Mouse (Mus musculus) limb, embryonic 15.5 days (tissue): ENCODE data around the gene Azgp1. TPM values are rescaled to one million over a fixed set of nuclear protein-coding genes. Genes with fewer than 3 reads are reported as not detected.
"Not testable (repeated sequence)": the region's sequence is repeated elsewhere in the genome, so short reads cannot be mapped to it uniquely, and the experiment has no call there.

ENCODE experiments used
- ATAC-seq: fragments of 200-750 bp; cut with Nextera tagmentation; 2 replicates; pipeline ENCODE4 v1.8.0; 2017; ENCODE audit warnings: low read depth, moderate TSS enrichment; ENCODE audit not compliant: insufficient number of reproducible peaks, low FRiP score, low TSS enrichment
- H3K27ac ChIP-seq: fragments of 300-500 bp; sonication (generic); 2 replicates; pipeline ENCODE4 v1.5.1; 2015; ENCODE audit warnings: moderate library complexity, mild to moderate bottlenecking, inconsistent platforms
- H3K27me3 ChIP-seq: fragments of 300-500 bp; sonication (generic); 2 replicates; pipeline ENCODE4 v1.6.1; 2015; ENCODE audit warnings: inconsistent platforms
- H3K36me3 ChIP-seq: fragments of 300-500 bp; sonication (generic); 2 replicates; pipeline ENCODE4 v1.6.1; 2015; ENCODE audit warnings: inconsistent platforms
- H3K4me1 ChIP-seq: fragments of 300-500 bp; sonication (generic); 2 replicates; pipeline ENCODE4 v1.6.1; 2015; ENCODE audit warnings: inconsistent platforms
- H3K4me2 ChIP-seq: fragments of 300-500 bp; sonication (generic); 2 replicates; pipeline ENCODE4 v1.6.1; 2015; ENCODE audit warnings: mild to moderate bottlenecking, inconsistent platforms
- H3K4me3 ChIP-seq: fragments of 300-500 bp; sonication (generic); 2 replicates; pipeline ENCODE4 v1.5.1; 2015; ENCODE audit warnings: mild to moderate bottlenecking, inconsistent platforms
- H3K9ac ChIP-seq: fragments of 300-500 bp; sonication (generic); 2 replicates; pipeline ENCODE4 v1.6.1; 2015; ENCODE audit warnings: inconsistent platforms
- H3K9me3 ChIP-seq: fragments of 300-500 bp; sonication (generic); 2 replicates; pipeline ENCODE4 v1.6.1; 2016; ENCODE audit warnings: inconsistent platforms
- WGBS: fragments of 180-500 bp; shearing (Covaris S2); methylation state at CpG from one replicate; pipeline ENCODE4 v1.1.7; 2015; 5-methylcytosine and 5-hydroxymethylcytosine counted together
- polyA plus RNA-seq: library from polyadenylated mRNA; unstranded; fragments of >200 nt; fragmentation: Nextera tagmentation; extraction: Ambion mirVana; gene quantifications from 2 replicates; pipeline ENCODE4 v1.2.1, GENCODE M21; 2015

Gene Azgp1
- polyA plus RNA-seq: not detected in 2 replicates

GRCm38 (mm10) chr5:137981300-137981699 lies at the start of gene Azgp1:
Gene Azgp1, plus strand, starts transcription at chr5:137981520.
- WGBS: 46% methylated on average over 4 of the region's 4 CpGs
- no peak within 1 kb of the TSS for H3K9ac ChIP-seq
- H3K27me3 ChIP-seq: no peaks in the 10 kb centered on the region
- H3K9me3 ChIP-seq: no peaks in the 10 kb centered on the region
- H3K4me1 ChIP-seq: 0 out of 2 replicates have a peak, but pooled peaks cover 3% of the 10 kb centered on the region
- no peak within 1 kb of the TSS for H3K4me2 ChIP-seq
- no peak for ATAC-seq
- no peak within 1 kb of the TSS for H3K4me3 ChIP-seq
- no peak within 1 kb of the TSS for H3K27ac ChIP-seq
- H3K36me3 ChIP-seq: no peaks in the 10 kb centered on the region

GRCm38 (mm10) chr5:137933934-137934333 lies 47.4 kb upstream of the Azgp1 start:
- H3K4me3 ChIP-seq, H3K36me3 ChIP-seq, H3K4me1 ChIP-seq, H3K27me3 ChIP-seq, H3K4me2 ChIP-seq, H3K9ac ChIP-seq, H3K9me3 ChIP-seq, H3K27ac ChIP-seq, ATAC-seq: not testable (repeated sequence)
- 80% methylated on average over 2 of the region's 2 CpGs for WGBS

DNA sequence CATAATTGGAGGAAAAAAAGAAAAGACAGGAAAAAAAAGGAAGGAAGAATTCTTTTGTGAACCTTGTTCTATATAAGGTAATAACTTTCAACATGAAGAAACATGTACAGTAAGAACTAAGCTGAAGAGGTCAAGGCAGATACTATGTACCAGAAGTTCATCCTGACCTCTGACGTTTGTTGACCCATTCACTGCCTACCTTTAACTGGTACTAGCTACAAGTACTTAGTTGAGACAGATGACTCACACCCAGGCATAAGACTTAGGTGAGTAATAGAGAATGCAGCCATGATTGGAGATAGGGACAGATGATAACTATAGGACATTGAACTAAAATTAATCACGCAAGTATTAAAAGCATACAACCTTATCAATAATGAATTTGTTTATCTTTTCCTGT lies 44.8 kb upstream of the Azgp1 start:
- no peaks in the 10 kb centered on the region for H3K27me3 ChIP-seq
- H3K4me2 ChIP-seq: no peak overlapping the region
- WGBS: 81% methylated on average over 2 of the region's 2 CpGs
- H3K4me1 ChIP-seq: no peaks in the 10 kb centered on the region
- ATAC-seq: no peak
- no peak overlapping the region for H3K4me3 ChIP-seq
- H3K9me3 ChIP-seq: no peaks in the 10 kb centered on the region
- H3K9ac ChIP-seq: no peak overlapping the region
- no peak overlapping the region for H3K27ac ChIP-seq
- H3K36me3 ChIP-seq: no peaks in the 10 kb centered on the region

DNA sequence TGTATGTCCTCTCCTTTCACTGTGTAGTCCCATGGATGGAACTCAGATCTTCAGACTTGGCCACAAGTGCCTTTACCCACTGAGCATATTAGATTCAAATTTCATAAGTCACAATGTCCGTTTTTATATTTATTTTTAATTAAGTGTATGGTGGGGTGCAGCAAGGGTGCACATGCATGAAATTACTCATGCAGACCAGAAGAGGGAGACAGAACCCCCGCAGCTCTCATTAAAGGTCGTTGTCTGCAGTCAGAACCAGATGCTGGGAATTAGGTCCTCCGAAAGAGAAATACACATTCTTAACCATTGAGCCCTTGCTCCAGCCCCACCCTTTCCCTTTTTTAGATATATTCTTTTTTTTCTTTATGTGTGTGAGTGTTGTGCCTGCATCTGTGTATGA lies 44.1 kb upstream of the Azgp1 start:
- Histone ChIP-seq H3K27ac (no peak overlapping the region), H3K9ac (no peak overlapping the region), H3K4me2 (no peak overlapping the region), H3K4me3 (no peak overlapping the region), H3K9me3 (no peaks in the 10 kb centered on the region), H3K36me3 (no peaks in the 10 kb centered on the region), H3K27me3 (no peaks in the 10 kb centered on the region), H3K4me1 (no peaks in the 10 kb centered on the region)
- no peak for ATAC-seq
- WGBS: 60% methylated on average over 4 of the region's 4 CpGs

DNA sequence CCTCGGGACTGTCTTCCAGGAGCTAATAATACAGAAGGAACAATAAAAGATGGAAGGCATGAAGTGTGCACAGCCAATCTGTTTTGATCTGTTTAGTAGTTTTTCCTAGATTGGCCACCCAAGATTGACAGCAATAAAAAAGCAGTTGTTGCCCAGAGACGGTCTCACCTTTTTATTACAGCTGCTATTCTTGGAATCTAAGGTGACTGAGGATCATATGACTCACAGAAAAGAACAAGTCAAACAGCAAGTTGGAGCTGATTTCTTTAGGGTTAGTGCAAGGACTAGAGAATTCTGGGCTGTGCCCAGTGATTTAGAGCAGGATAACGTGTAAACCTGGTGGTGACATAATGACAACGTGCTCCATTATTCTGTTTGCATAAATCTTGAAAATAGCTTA lies 40.4 kb upstream of the Azgp1 start:
- no peak overlapping the region for H3K9ac ChIP-seq
- no peaks in the 10 kb centered on the region for H3K27me3 ChIP-seq
- H3K9me3 ChIP-seq: no peaks in the 10 kb centered on the region
- no peak overlapping the region for H3K4me3 ChIP-seq
- H3K4me2 ChIP-seq: no peak overlapping the region
- ATAC-seq: no peak
- no peaks in the 10 kb centered on the region for H3K36me3 ChIP-seq
- H3K27ac ChIP-seq: no peak overlapping the region
- H3K4me1 ChIP-seq: no peaks in the 10 kb centered on the region
- WGBS: 51% methylated on average over 4 of the region's 4 CpGs

DNA sequence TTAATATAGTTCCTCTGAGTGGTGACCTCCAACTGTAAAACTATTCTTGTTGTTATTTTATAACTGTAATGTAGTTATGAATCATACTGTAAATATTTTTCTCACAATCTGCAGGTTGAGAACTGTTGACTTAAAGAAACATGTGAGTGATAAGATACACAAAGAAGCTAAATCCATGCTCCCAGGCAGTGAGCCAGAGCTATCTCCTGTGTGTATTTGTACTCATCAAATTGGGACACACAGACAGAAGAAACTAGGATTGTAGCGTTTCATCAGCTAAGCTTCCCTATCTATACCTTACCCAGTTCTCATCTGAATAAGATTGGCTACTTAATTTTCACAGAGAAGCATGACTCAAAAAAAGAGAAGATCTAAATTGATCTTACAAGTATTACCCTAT lies 38.2 kb upstream of the Azgp1 start:
- H3K27ac ChIP-seq: no peak overlapping the region
- no peak for ATAC-seq
- no peaks in the 10 kb centered on the region for H3K9me3 ChIP-seq
- H3K4me3 ChIP-seq: no peak overlapping the region
- H3K36me3 ChIP-seq: no peaks in the 10 kb centered on the region
- no peak overlapping the region for H3K9ac ChIP-seq
- no peaks in the 10 kb centered on the region for H3K4me1 ChIP-seq
- H3K27me3 ChIP-seq: no peaks in the 10 kb centered on the region
- H3K4me2 ChIP-seq: no peak overlapping the region
- 81% methylated on average over 1 of the region's 1 CpGs for WGBS

GRCm38 (mm10) chr5:137947303-137947702 lies 34.0 kb upstream of the Azgp1 start:
- H3K9ac ChIP-seq: no peak overlapping the region
- no peaks in the 10 kb centered on the region for H3K36me3 ChIP-seq
- no peaks in the 10 kb centered on the region for H3K27me3 ChIP-seq
- no peak overlapping the region for H3K4me3 ChIP-seq
- H3K4me2 ChIP-seq: no peak overlapping the region
- H3K27ac ChIP-seq: no peak overlapping the region
- no peaks in the 10 kb centered on the region for H3K4me1 ChIP-seq
- no peaks in the 10 kb centered on the region for H3K9me3 ChIP-seq
- no peak for ATAC-seq

DNA sequence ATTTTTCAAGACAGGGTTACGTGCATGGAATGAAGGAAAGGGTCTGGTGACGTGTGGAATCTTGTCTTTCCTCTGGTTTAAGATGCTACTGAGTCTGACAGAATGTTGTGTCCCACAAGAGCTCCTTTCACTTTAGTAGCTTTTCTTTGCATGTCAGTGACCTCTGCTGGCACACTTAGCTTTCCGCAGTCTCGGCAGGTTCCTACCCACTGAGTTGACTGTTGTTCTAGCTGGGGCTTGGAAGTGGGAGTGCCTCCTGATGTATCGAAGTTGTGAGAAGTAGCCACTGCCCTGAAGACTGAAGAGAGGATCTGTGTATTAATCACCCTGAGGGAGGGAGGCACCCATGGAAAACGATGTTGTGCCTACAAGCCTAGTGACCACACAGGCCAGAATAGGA lies 30.1 kb upstream of the Azgp1 start:
- WGBS: 39% methylated on average over 6 of the region's 6 CpGs

DNA sequence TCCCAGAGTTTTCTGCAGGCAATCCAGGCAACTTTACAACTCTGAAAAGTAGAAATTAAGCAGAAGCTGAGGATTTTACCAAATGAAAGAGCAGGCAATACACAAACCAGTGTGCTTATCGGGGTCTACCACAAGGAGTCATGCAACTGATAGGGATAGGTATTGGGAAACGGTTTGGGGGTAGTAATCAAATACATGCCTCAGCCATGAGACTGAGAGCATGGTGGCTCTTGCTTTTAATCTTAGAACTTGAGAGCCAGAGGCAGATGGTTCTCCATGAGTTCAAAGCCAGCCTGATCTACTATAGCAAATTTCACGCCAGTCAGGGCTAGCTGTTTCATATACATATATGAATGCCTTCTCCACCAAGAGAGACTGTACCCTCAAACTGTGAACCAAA lies 24.9 kb upstream of the Azgp1 start:
- H3K4me1 ChIP-seq: no peaks in the 10 kb centered on the region
- 82% methylated on average over 3 of the region's 3 CpGs for WGBS
- H3K27me3 ChIP-seq: no peaks in the 10 kb centered on the region
- H3K4me3 ChIP-seq: no peak overlapping the region
- H3K36me3 ChIP-seq: no peaks in the 10 kb centered on the region
- no peak for ATAC-seq
- H3K4me2 ChIP-seq: no peak overlapping the region
- no peaks in the 10 kb centered on the region for H3K9me3 ChIP-seq
- H3K27ac ChIP-seq: no peak overlapping the region
- H3K9ac ChIP-seq: no peak overlapping the region

More for the DNA sequence above, 30.1 kb upstream of the Azgp1 start:
- Histone ChIP-seq H3K27ac (no peak overlapping the region), H3K9ac (no peak overlapping the region), H3K36me3 (no peaks in the 10 kb centered on the region), H3K27me3 (no peaks in the 10 kb centered on the region), H3K4me3 (no peak overlapping the region), H3K4me2 (no peak overlapping the region), H3K4me1 (no peaks in the 10 kb centered on the region), H3K9me3 (no peaks in the 10 kb centered on the region)
- ATAC-seq: no peak

DNA sequence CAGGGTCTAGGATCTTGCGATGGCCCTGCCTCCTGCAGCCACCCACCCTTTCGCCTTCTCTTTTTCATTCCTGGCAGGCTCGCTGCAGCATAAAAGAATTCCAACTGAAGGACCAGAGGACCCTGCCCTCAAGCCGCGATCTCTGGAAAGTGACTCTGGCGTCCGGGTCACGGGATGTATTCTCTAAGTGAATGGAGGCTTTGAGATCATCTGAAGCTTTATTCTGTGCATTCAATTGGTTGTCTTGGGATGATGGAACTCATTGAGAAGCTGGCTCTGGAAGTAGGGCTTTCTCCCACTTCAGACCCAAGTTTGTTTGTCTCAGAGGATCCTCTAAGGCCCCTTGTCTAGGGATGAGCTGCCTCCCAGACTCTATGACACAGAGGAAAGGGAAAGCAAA lies 18.4 kb upstream of the Azgp1 start, which contains the start of gene Gjc3:
Gene Gjc3 (minus strand): TSS at position 154 of the 400 bp plus-strand sequence.
- Histone ChIP-seq H3K36me3 (no peaks in the 10 kb centered on the region), H3K4me1 (no peaks in the 10 kb centered on the region), H3K27me3 (no peaks in the 10 kb centered on the region), H3K9ac (no peak within 1 kb of the TSS), H3K4me2 (no peak within 1 kb of the TSS), H3K27ac (no peak within 1 kb of the TSS), H3K4me3 (no peak within 1 kb of the TSS), H3K9me3 (no peaks in the 10 kb centered on the region)
- WGBS: 74% methylated on average over 8 of the region's 8 CpGs
- no peak for ATAC-seq

DNA sequence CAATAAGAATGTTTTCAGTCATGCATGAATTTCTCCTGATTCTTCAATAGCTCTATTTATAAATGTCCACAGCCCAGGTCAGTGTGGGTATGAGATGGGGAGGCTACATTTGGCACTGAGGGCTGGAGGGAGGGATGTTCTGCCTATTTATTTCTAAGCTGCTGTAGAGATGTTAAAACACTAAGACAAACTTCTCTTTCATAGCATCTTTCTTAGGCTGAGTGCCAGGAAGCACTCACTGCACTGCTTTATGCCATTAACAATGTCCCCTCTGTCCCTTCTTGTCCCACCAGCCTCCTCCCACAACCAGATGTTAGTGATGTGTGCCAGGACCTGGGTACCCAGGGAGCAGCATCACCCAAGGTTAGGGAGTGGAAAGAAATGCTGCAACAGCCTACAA lies 14.8 kb upstream of the Azgp1 start:
- no peak overlapping the region for H3K4me2 ChIP-seq
- H3K4me3 ChIP-seq: no peak overlapping the region
- ATAC-seq: peak; percentile 81
- no peaks in the 10 kb centered on the region for H3K4me1 ChIP-seq
- no peaks in the 10 kb centered on the region for H3K9me3 ChIP-seq
- no peak overlapping the region for H3K27ac ChIP-seq
- H3K27me3 ChIP-seq: no peaks in the 10 kb centered on the region
- H3K36me3 ChIP-seq: no peaks in the 10 kb centered on the region
- no peak overlapping the region for H3K9ac ChIP-seq

DNA sequence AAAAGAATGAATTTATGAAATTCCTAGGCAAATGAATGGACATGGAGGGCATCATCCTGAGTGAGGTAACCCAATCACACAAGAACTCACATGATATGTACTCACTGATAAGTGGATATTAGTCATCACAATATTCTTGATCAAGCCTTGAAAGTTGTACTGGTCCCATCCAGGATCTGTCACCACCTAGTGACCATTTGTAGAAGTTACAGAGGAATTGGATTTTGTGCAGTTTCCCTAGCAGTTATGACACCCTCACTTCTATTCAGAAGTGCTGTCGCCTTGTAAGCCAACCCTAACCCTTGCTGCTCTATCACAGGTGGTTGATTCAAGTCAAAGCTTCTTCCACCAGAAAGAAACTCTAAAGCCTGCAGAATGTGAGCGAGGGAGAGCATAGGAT lies 8.2 kb upstream of the Azgp1 start:
- ATAC-seq: no peak
- WGBS: 78% methylated on average over 2 of the region's 2 CpGs

GRCm38 (mm10) chr5:137973738-137974137 lies 7.6 kb upstream of the Azgp1 start:
- no peak for ATAC-seq
- Histone ChIP-seq H3K9ac (no peak overlapping the region), H3K4me3 (no peak overlapping the region), H3K4me2 (no peak overlapping the region), H3K36me3 (no peaks in the 10 kb centered on the region), H3K9me3 (no peaks in the 10 kb centered on the region), H3K4me1 (no peaks in the 10 kb centered on the region), H3K27me3 (no peaks in the 10 kb centered on the region), H3K27ac (no peak overlapping the region)
- WGBS: 48% methylated on average over 3 of the region's 3 CpGs

More for the DNA sequence above, 8.2 kb upstream of the Azgp1 start:
- H3K4me3 ChIP-seq: no peak overlapping the region
- no peaks in the 10 kb centered on the region for H3K4me1 ChIP-seq
- no peaks in the 10 kb centered on the region for H3K27me3 ChIP-seq
- H3K27ac ChIP-seq: no peak overlapping the region
- no peak overlapping the region for H3K9ac ChIP-seq
- H3K9me3 ChIP-seq: no peaks in the 10 kb centered on the region
- H3K36me3 ChIP-seq: no peaks in the 10 kb centered on the region
- H3K4me2 ChIP-seq: no peak overlapping the region
